Mouse (Mus musculus): ENCODE measurements around the gene Ddb2. TPM values are rescaled to one million over a fixed set of nuclear protein-coding genes. Genes with fewer than 3 reads are reported as not detected.

Ddb2 gene
- polyA plus RNA-seq, 1 experiment from 2014 or later: 11.0 TPM

GRCm38 (mm10) chr2:91182016-91182404, 54.8 kb downstream of the Ddb2 start:
- no peaks in the 10 kb centered on the region for H3K36me3 ChIP-seq (ENCODE audit: control insufficient read depth, insufficient read depth, low read length)
- peak overlapping the region; percentile 79 for H3K9ac ChIP-seq (ENCODE audit: low read length)
- H3K9me3 ChIP-seq (ENCODE audit: control insufficient read depth, low read length): no peaks in the 10 kb centered on the region
- H3K27me3 ChIP-seq (ENCODE audit: control insufficient read depth, insufficient read depth, low read length): no peaks in the 10 kb centered on the region
- 12% methylated on average over 8 of the region's 8 CpGs for WGBS
- H3K27ac ChIP-seq (replicated peaks): peak overlapping the region; percentile 86; the same call in 1 of the 2 replicates
- H3K4me1 ChIP-seq (replicated peaks; ENCODE audit: control insufficient read depth, insufficient read depth): 0 out of 2 replicates have a peak, but pooled peaks cover 3% of the 10 kb centered on the region
- H3K4me2 ChIP-seq (replicated peaks; ENCODE audit: low read depth): peak overlapping the region; percentile 83
- TF ChIP-seq CTCF (IDR thresholded peaks at IDR 0.05; ENCODE audit: low read depth) (no peak), EP300 (optimal IDR thresholded peaks at IDR 0.05) (no peak)
- ATAC-seq (ENCODE audit: low FRiP score, low TSS enrichment) (no peak), DNase-seq (ENCODE audit: low spot score) (no peak)
- peak overlapping the region; percentile 92 for H3K4me3 ChIP-seq (ENCODE audit: low read depth, low read length)

- no peaks in the 10 kb centered on the region for H3K36me3 ChIP-seq (ENCODE audit: control insufficient read depth, insufficient read depth, low read length)
- no peak for ATAC-seq (ENCODE audit: low FRiP score, low TSS enrichment)
- no peak overlapping the region for H3K4me3 ChIP-seq (ENCODE audit: low read depth, low read length)
- no peak for DNase-seq (ENCODE audit: low spot score)
- H3K9ac ChIP-seq (ENCODE audit: low read length): no peak overlapping the region
- no peaks in the 10 kb centered on the region for H3K9me3 ChIP-seq (ENCODE audit: control insufficient read depth, low read length)
- H3K27ac ChIP-seq (replicated peaks): no peak overlapping the region
- TF ChIP-seq EP300 (optimal IDR thresholded peaks at IDR 0.05) (no peak), CTCF (IDR thresholded peaks at IDR 0.05; ENCODE audit: low read depth) (no peak)
- H3K4me1 ChIP-seq (replicated peaks; ENCODE audit: control insufficient read depth, insufficient read depth): 0 out of 2 replicates have a peak, but pooled peaks cover 3% of the 10 kb centered on the region
- WGBS: 76% methylated on average over 5 of the region's 5 CpGs
- no peaks in the 10 kb centered on the region for H3K27me3 ChIP-seq (ENCODE audit: control insufficient read depth, insufficient read depth, low read length)
- H3K4me2 ChIP-seq (replicated peaks; ENCODE audit: low read depth): no peak overlapping the region
Observed at GRCm38 (mm10) chr2:91180706-91181105, 56.1 kb downstream of the Ddb2 start.

DNA sequence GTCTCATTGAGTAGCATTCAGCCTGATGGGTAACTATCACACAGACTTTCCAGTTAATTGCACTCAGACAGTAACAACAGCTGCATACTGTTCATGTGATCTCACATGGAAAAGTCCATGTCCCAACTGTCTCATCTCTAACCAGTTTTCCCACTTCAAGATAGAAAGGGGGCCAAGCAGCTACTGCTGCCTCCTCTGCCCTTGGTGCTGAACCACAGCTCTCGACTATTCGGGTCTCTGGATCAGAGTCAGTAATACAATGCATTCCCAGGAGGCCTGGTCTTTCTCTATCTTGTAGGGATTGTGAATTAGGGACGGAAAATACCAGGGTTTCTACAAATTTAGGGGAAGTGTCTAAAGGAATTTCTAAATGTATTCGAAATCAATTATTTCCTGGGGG, 57.0 kb downstream of the Ddb2 start:
- H3K4me2 ChIP-seq (replicated peaks; ENCODE audit: low read depth): no peak overlapping the region
- H3K36me3 ChIP-seq (ENCODE audit: control insufficient read depth, insufficient read depth, low read length): no peaks in the 10 kb centered on the region
- no peak overlapping the region for H3K9ac ChIP-seq (ENCODE audit: low read length)
- 41% methylated on average over 4 of the region's 4 CpGs for WGBS
- H3K27me3 ChIP-seq (ENCODE audit: control insufficient read depth, insufficient read depth, low read length): no peaks in the 10 kb centered on the region
- no peak for DNase-seq (ENCODE audit: low spot score)
- H3K4me3 ChIP-seq (ENCODE audit: low read depth, low read length): no peak overlapping the region
- ATAC-seq (ENCODE audit: low FRiP score, low TSS enrichment): no peak
- H3K27ac ChIP-seq (replicated peaks): no peak overlapping the region
- H3K4me1 ChIP-seq (replicated peaks; ENCODE audit: control insufficient read depth, insufficient read depth): 0 out of 2 replicates have a peak, but pooled peaks cover 3% of the 10 kb centered on the region
- H3K9me3 ChIP-seq (ENCODE audit: control insufficient read depth, low read length): no peaks in the 10 kb centered on the region
- TF ChIP-seq CTCF (IDR thresholded peaks at IDR 0.05; ENCODE audit: low read depth) (no peak), EP300 (optimal IDR thresholded peaks at IDR 0.05) (no peak)

- DNase-seq (ENCODE audit: low spot score) (no peak), ATAC-seq (ENCODE audit: low FRiP score, low TSS enrichment) (peak; percentile 73)
- Histone ChIP-seq H3K9me3 (ENCODE audit: control insufficient read depth, low read length) (no peaks in the 10 kb centered on the region), H3K4me3 (ENCODE audit: low read depth, low read length) (no peak overlapping the region), H3K27ac (replicated peaks) (0 out of 2 replicates have a peak overlapping the region, but pooled peaks have one; percentile 13), H3K36me3 (ENCODE audit: control insufficient read depth, insufficient read depth, low read length) (peaks cover 4% of the 10 kb centered on the region; the same call in 1 of the 2 replicates), H3K4me1 (replicated peaks; ENCODE audit: control insufficient read depth, insufficient read depth) (no peaks in the 10 kb centered on the region), H3K9ac (ENCODE audit: low read length) (no peak overlapping the region), H3K27me3 (ENCODE audit: control insufficient read depth, insufficient read depth, low read length) (no peaks in the 10 kb centered on the region), H3K4me2 (replicated peaks; ENCODE audit: low read depth) (no peak overlapping the region)
- TF ChIP-seq EP300 (optimal IDR thresholded peaks at IDR 0.05): no peak
- no peak for TF ChIP-seq CTCF (IDR thresholded peaks at IDR 0.05; ENCODE audit: low read depth)
- WGBS: 69% methylated on average over 6 of the region's 6 CpGs
Observed at GRCm38 (mm10) chr2:91176234-91176633, 60.5 kb downstream of the Ddb2 start.

DNA sequence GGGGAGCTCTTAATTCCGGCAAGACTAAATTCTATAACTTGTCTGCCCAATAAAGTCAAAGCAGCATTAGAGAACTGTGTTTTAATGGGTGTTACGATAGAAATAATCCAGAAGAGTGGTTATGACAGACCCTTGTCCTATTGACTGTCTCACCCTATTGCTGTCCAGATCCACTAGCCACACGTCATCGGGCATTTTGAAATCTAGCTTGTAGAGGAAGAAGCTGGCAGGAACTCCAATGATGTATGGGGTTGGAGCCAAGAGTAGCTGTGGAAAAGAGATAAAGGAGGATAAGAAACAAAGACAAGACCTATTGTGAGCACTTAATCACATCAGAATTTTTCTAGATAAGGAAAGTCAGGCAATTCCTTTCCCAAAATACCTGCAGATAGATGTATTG, 61.3 kb downstream of the Ddb2 start:
- TF ChIP-seq EP300 (optimal IDR thresholded peaks at IDR 0.05) (no peak), CTCF (IDR thresholded peaks at IDR 0.05; ENCODE audit: low read depth) (no peak)
- Histone ChIP-seq H3K27me3 (ENCODE audit: control insufficient read depth, insufficient read depth, low read length) (no peaks in the 10 kb centered on the region), H3K4me2 (replicated peaks; ENCODE audit: low read depth) (no peak overlapping the region), H3K9me3 (ENCODE audit: control insufficient read depth, low read length) (no peaks in the 10 kb centered on the region), H3K4me3 (ENCODE audit: low read depth, low read length) (no peak overlapping the region), H3K36me3 (ENCODE audit: control insufficient read depth, insufficient read depth, low read length) (peaks cover 4% of the 10 kb centered on the region; the same call in 1 of the 2 replicates), H3K27ac (replicated peaks) (no peak overlapping the region), H3K9ac (ENCODE audit: low read length) (no peak overlapping the region), H3K4me1 (replicated peaks; ENCODE audit: control insufficient read depth, insufficient read depth) (no peaks in the 10 kb centered on the region)
- ATAC-seq (ENCODE audit: low FRiP score, low TSS enrichment) (no peak), DNase-seq (ENCODE audit: low spot score) (no peak)
- WGBS: 77% methylated on average over 4 of the region's 4 CpGs

- 81% methylated on average over 25 of the region's 25 CpGs for WGBS
- Histone ChIP-seq H3K4me2 (replicated peaks; ENCODE audit: low read depth) (no peak overlapping the region), H3K4me1 (replicated peaks; ENCODE audit: control insufficient read depth, insufficient read depth) (no peaks in the 10 kb centered on the region), H3K27ac (replicated peaks) (no peak overlapping the region), H3K36me3 (ENCODE audit: control insufficient read depth, insufficient read depth, low read length) (peaks cover 6% of the 10 kb centered on the region; the same call in 1 of the 2 replicates), H3K27me3 (ENCODE audit: control insufficient read depth, insufficient read depth, low read length) (no peaks in the 10 kb centered on the region), H3K9me3 (ENCODE audit: control insufficient read depth, low read length) (no peaks in the 10 kb centered on the region), H3K9ac (ENCODE audit: low read length) (no peak overlapping the region), H3K4me3 (ENCODE audit: low read depth, low read length) (no peak overlapping the region)
- TF ChIP-seq CTCF (IDR thresholded peaks at IDR 0.05; ENCODE audit: low read depth): no peak
- TF ChIP-seq EP300 (optimal IDR thresholded peaks at IDR 0.05): no peak
- ATAC-seq (ENCODE audit: low FRiP score, low TSS enrichment) (no peak), DNase-seq (ENCODE audit: low spot score) (no peak)
Observed at GRCm38 (mm10) chr2:91169587-91170322, 67.0 kb downstream of the Ddb2 start.

Measured in stomach, postnatal 0 days (tissue).